Mouse (Mus musculus) CH12.LX (cell line): ENCODE results near the gene Cyp2d26. TPM values are rescaled to one million over a fixed set of nuclear protein-coding genes. Genes with fewer than 3 reads are reported as not detected.

Experiments
- DNase-seq: peaks from one replicate; pipeline ENCODE4 v3.0.0-alpha.2; 2013; ENCODE audit errors: extremely low read depth
- H3K27ac ChIP-seq: 2 replicates; pipeline ENCODE4 v1.5.1; 2012; ENCODE audit warnings: low read depth, mild to moderate bottlenecking, control low read depth, moderate library complexity; ENCODE audit not compliant: insufficient read depth
- H3K27me3 ChIP-seq: replicated peaks from 2 replicates; pipeline ENCODE3; 2012; ENCODE audit warnings: inconsistent platforms
- H3K36me3 ChIP-seq, 2 experiments: replicated peaks in 1 of 2; 2 replicates each; pipeline versions ENCODE3 to v1.6.1; 2012; ENCODE audit warnings: inconsistent platforms in 1 of 2, low read length in 1 of 2, mild to moderate bottlenecking in 1 of 2, mixed read lengths in 1 of 2, moderate library complexity in 1 of 2; ENCODE audit not compliant: control insufficient read depth in 1 of 2, insufficient read depth in 1 of 2
- H3K4me1 ChIP-seq, 2 experiments: 2 replicates each; pipeline ENCODE4 v1.6.1; 2012; ENCODE audit warnings: inconsistent platforms in 1 of 2, moderate library complexity in 1 of 2; ENCODE audit not compliant: insufficient read depth in 2 of 2, control insufficient read depth in 1 of 2
- H3K4me2 ChIP-seq: 2 replicates; pipeline ENCODE4 v1.6.1; 2012; ENCODE audit warnings: low read depth, mild to moderate bottlenecking, control low read depth; ENCODE audit not compliant: poor library complexity, insufficient read depth, severe bottlenecking
- H3K4me3 ChIP-seq, 3 experiments: fragments of 150-350 bp in 1 of 3; sonication (generic) in 1 of 3; replicated peaks in 1 of 3; 2 replicates each; pipeline versions ENCODE3 to v1.5.1; 2011 to 2012; ENCODE audit warnings: low read depth in 2 of 3, low read length in 2 of 3, mild to moderate bottlenecking in 2 of 3, moderate library complexity in 2 of 3, control low read depth in 1 of 3, improper control_type of control experiment in 1 of 3, inconsistent platforms in 1 of 3, mixed read lengths in 1 of 3; ENCODE audit not compliant: poor library complexity in 1 of 3
- H3K79me2 ChIP-seq: replicated peaks from 2 replicates; pipeline ENCODE4 v1.6.1; 2012; ENCODE audit warnings: mild to moderate bottlenecking, moderate library complexity; ENCODE audit not compliant: control insufficient read depth, poor library complexity, insufficient read depth, severe bottlenecking; ENCODE audit errors: extremely low read depth
- H3K9ac ChIP-seq: 2 replicates; pipeline ENCODE4 v1.6.1; 2012; ENCODE audit warnings: low read depth, mild to moderate bottlenecking, control low read depth, moderate library complexity; ENCODE audit not compliant: insufficient read depth
- H3K9me3 ChIP-seq: replicated peaks from 2 replicates; pipeline ENCODE3; 2012; ENCODE audit warnings: low read length, inconsistent platforms, mixed read lengths
- CHD1 ChIP-seq: IDR thresholded peaks from 2 replicates; pipeline ENCODE4 v1.6.1; 2012; ENCODE audit warnings: low read depth, low read length, improper control_type of control experiment, inconsistent platforms
- E2F4 ChIP-seq: IDR thresholded peaks from 2 replicates; pipeline ENCODE4 v1.6.1; 2011; ENCODE audit warnings: low read depth, low read length, improper control_type of control experiment; ENCODE audit not compliant: insufficient replicate concordance
- EP300 ChIP-seq: IDR thresholded peaks from 2 replicates; pipeline ENCODE4 v1.6.1; 2011; ENCODE audit warnings: low read length, improper control_type of control experiment
- GABPA ChIP-seq: IDR thresholded peaks from 2 replicates; pipeline ENCODE4 v1.6.1; 2012; ENCODE audit warnings: low read depth, low read length, improper control_type of control experiment, inconsistent platforms; ENCODE audit not compliant: insufficient replicate concordance
- HCFC1 ChIP-seq: IDR thresholded peaks from 2 replicates; pipeline ENCODE4 v1.6.1; 2012; ENCODE audit warnings: low read depth, mild to moderate bottlenecking, inconsistent platforms, low read length, improper control_type of control experiment
- IRF4 ChIP-seq: IDR thresholded peaks from 2 replicates; pipeline ENCODE4 v1.6.1; 2014; ENCODE audit warnings: low read depth, mild to moderate bottlenecking, inconsistent platforms, low read length, improper control_type of control experiment
- JUN ChIP-seq: IDR thresholded peaks from 2 replicates; pipeline ENCODE4 v1.6.1; 2011; ENCODE audit warnings: low read depth, mild to moderate bottlenecking, low read length, improper control_type of control experiment, moderate library complexity; ENCODE audit not compliant: insufficient read depth
- JUND ChIP-seq: conservative IDR thresholded peaks from 2 replicates; pipeline ENCODE4 v1.6.1; 2011; ENCODE audit warnings: low read depth, low read length, improper control_type of control experiment
- KAT2A ChIP-seq: IDR thresholded peaks from 2 replicates; pipeline ENCODE4 v1.6.1; 2012; ENCODE audit warnings: low read length, improper control_type of control experiment, inconsistent platforms; ENCODE audit not compliant: insufficient replicate concordance
- MAFK ChIP-seq: IDR thresholded peaks from 2 replicates; pipeline ENCODE4 v1.6.1; 2011; ENCODE audit warnings: low read length, improper control_type of control experiment; ENCODE audit not compliant: insufficient replicate concordance
- MAZ ChIP-seq: IDR thresholded peaks from 2 replicates; pipeline ENCODE4 v1.6.1; 2012; ENCODE audit warnings: low read depth, mild to moderate bottlenecking, inconsistent platforms, low read length, improper control_type of control experiment, moderate library complexity
- MEF2A ChIP-seq: IDR thresholded peaks from 2 replicates; pipeline ENCODE4 v1.6.1; 2014; ENCODE audit warnings: low read depth, mild to moderate bottlenecking, inconsistent platforms, low read length, improper control_type of control experiment, borderline replicate concordance
- NELFE ChIP-seq: IDR thresholded peaks from 2 replicates; pipeline ENCODE4 v1.6.1; 2011; ENCODE audit warnings: low read depth, low read length, improper control_type of control experiment
- PAX5 ChIP-seq: IDR thresholded peaks from 2 replicates; pipeline ENCODE4 v1.6.1; 2012; ENCODE audit warnings: low read length, inconsistent platforms, mixed read lengths
- POLR2A ChIP-seq: IDR thresholded peaks from 2 replicates; pipeline ENCODE4 v1.6.1; 2011; ENCODE audit warnings: low read depth, mild to moderate bottlenecking, improper control_type of control experiment, low read length
- POLR2AphosphoS2 ChIP-seq: IDR thresholded peaks from 2 replicates; pipeline ENCODE4 v1.6.1; 2011; ENCODE audit warnings: low read depth, low read length, improper control_type of control experiment
- RCOR1 ChIP-seq: conservative IDR thresholded peaks from 2 replicates; pipeline ENCODE4 v1.6.1; 2012; ENCODE audit warnings: low read depth, mild to moderate bottlenecking, inconsistent platforms, low read length, improper control_type of control experiment
- TBP ChIP-seq: conservative IDR thresholded peaks from 2 replicates; pipeline ENCODE4 v1.6.1; 2011; ENCODE audit warnings: low read depth, low read length, improper control_type of control experiment
- ZC3H11A ChIP-seq: IDR thresholded peaks from 2 replicates; pipeline ENCODE4 v1.6.1; 2012; ENCODE audit warnings: low read depth, mild to moderate bottlenecking, inconsistent platforms, low read length, improper control_type of control experiment
- ZKSCAN1 ChIP-seq: IDR thresholded peaks from 2 replicates; pipeline ENCODE4 v1.6.1; 2012; ENCODE audit warnings: low read depth, inconsistent platforms, low read length, improper control_type of control experiment, borderline replicate concordance
- ZMIZ1 ChIP-seq: IDR thresholded peaks from 2 replicates; pipeline ENCODE4 v1.6.1; 2012; ENCODE audit warnings: low read depth, mild to moderate bottlenecking, inconsistent platforms, low read length, improper control_type of control experiment
- ZNF384 ChIP-seq: IDR thresholded peaks from 2 replicates; pipeline ENCODE4 v1.6.1; 2012; ENCODE audit warnings: low read depth, low read length, improper control_type of control experiment, inconsistent platforms
- dilution Hi-C: fragments of 300-500 bp; cut with MboI; formaldehyde crosslinking; loops from 2 replicates; pipeline ENCODE4 v1.14.3; 2020; ENCODE audit warnings: low sequenced_read_pairs; ENCODE audit not compliant: extremely low pct_unique_long_range_greater_than_20kb, extremely low pct_ligation_motif_present
- in situ Hi-C: fragments of 300-500 bp; cut with MboI; formaldehyde crosslinking; loops from 3 replicates; pipeline ENCODE4 v1.14.3; 2019; ENCODE audit warnings: low sequenced_read_pairs, low pct_ligation_motif_present, low pct_unique_long_range_greater_than_20kb, mixed read lengths
- polyA plus RNA-seq: library from polyadenylated mRNA; unstranded; fragments of >175 nt; gene quantifications from 2 replicates; pipeline ENCODE4 v1.2.1, GENCODE M21; 2012; ENCODE audit warnings: low read depth; ENCODE audit not compliant: insufficient read length
- total RNA-seq, 2 experiments: library from RNA; depleted of rRNA; stranded (reverse); fragments of 300-350 nt in 1 of 2; fragments of >200 nt in 1 of 2; gene quantifications; 2 replicates each; pipeline ENCODE4 v1.2.3; 2012 to 2014

The Cyp2d26 gene
- total and polyA plus RNA-seq, 3 experiments, result not detected

GRCm38 (mm10) chr15:82814321-82814720, 20.2 kb upstream of the Cyp2d26 start:
- in situ Hi-C loops, result loop anchor here (10.0 to 25.0 kb wide), 2 partner anchors 100 to 398 kb away; no protein-coding TSS in a partner anchor
- Histone ChIP-seq H3K4me3 (no peak overlapping the region), H3K9ac (no peak overlapping the region), H3K4me1 (peaks cover 0 to 7% of the 10 kb centered on the region in 2 experiments; a peak in 2 of 4 replicates), H3K36me3 (peaks cover 22 to 82% of the 10 kb centered on the region in 2 experiments), H3K79me2 (no peaks in the 10 kb centered on the region), H3K4me2 (no peak overlapping the region), H3K27me3 (no peaks in the 10 kb centered on the region), H3K9me3 (no peaks in the 10 kb centered on the region), H3K27ac (no peak overlapping the region)
- TF ChIP-seq IRF4 (no peak), TBP (no peak), ZKSCAN1 (no peak), HCFC1 (no peak), POLR2A (no peak), ZMIZ1 (no peak), JUN (no peak), MAFK (no peak), KAT2A (no peak), NELFE (no peak), JUND (no peak)
- DNase-seq, result no peak
- dilution Hi-C loops, result no loop called here

- Histone ChIP-seq H3K9ac (no peak overlapping the region), H3K9me3 (no peaks in the 10 kb centered on the region), H3K36me3 (peaks cover 22 to 69% of the 10 kb centered on the region in 2 experiments), H3K27me3 (no peaks in the 10 kb centered on the region), H3K4me3 (no peak overlapping the region), H3K4me2 (no peak overlapping the region), H3K79me2 (no peaks in the 10 kb centered on the region), H3K4me1 (no peaks in the 10 kb centered on the region), H3K27ac (no peak overlapping the region)
- DNase-seq, result no peak
- in situ Hi-C loops, result loop anchor here (10.0 to 25.0 kb wide), 2 partner anchors 104 to 402 kb away; no protein-coding TSS in a partner anchor
- dilution Hi-C loops, result no loop called here
- TF ChIP-seq ZMIZ1 (no peak), GABPA (no peak), POLR2AphosphoS2 (no peak), ZC3H11A (no peak), EP300 (no peak), MEF2A (no peak), KAT2A (no peak), ZKSCAN1 (no peak), MAZ (no peak), PAX5 (no peak), CHD1 (no peak), IRF4 (no peak), E2F4 (no peak), HCFC1 (no peak), ZNF384 (no peak), JUND (no peak), MAFK (no peak), RCOR1 (no peak), TBP (no peak)
Measured at GRCm38 (mm10) chr15:82810556-82810955, 16.5 kb upstream of the Cyp2d26 start.
